Mouse (Mus musculus) neural tube, embryonic 12.5 days (tissue): ENCODE measurements around the gene Katnal1. TPM values are rescaled to one million over a fixed set of nuclear protein-coding genes. Genes with fewer than 3 reads are reported as not detected.

Source experiments
- ATAC-seq: fragments of 200-750 bp; cut with Nextera tagmentation; 2 replicates; pipeline ENCODE4 v1.8.0; 2017; ENCODE audit warnings: low read depth, mild to moderate bottlenecking, moderate TSS enrichment, moderate library complexity; ENCODE audit not compliant: low FRiP score
- H3K27ac ChIP-seq: fragments of 300-500 bp; sonication (generic); 2 replicates; pipeline ENCODE4 v1.5.1; 2016
- H3K27me3 ChIP-seq: fragments of 300-500 bp; sonication (generic); replicated peaks from 2 replicates; pipeline ENCODE4 v1.6.1; 2016; ENCODE audit warnings: mild to moderate bottlenecking
- H3K36me3 ChIP-seq: fragments of 300-500 bp; sonication (generic); 2 replicates; pipeline ENCODE4 v1.6.1; 2016; ENCODE audit warnings: mild to moderate bottlenecking
- H3K4me1 ChIP-seq: fragments of 300-500 bp; sonication (generic); 2 replicates; pipeline ENCODE4 v1.6.1; 2016
- H3K4me2 ChIP-seq: fragments of 300-500 bp; sonication (generic); replicated peaks from 2 replicates; pipeline ENCODE4 v1.6.1; 2016; ENCODE audit warnings: mild to moderate bottlenecking
- H3K4me3 ChIP-seq: fragments of 300-500 bp; sonication (generic); 2 replicates; pipeline ENCODE4 v1.5.1; 2016
- H3K9ac ChIP-seq: fragments of 300-500 bp; sonication (generic); 2 replicates; pipeline ENCODE4 v1.6.1; 2016; ENCODE audit warnings: mild to moderate bottlenecking
- H3K9me3 ChIP-seq: fragments of 300-500 bp; sonication (generic); 2 replicates; pipeline ENCODE4 v1.6.1; 2016; ENCODE audit warnings: mild to moderate bottlenecking
- WGBS: fragments of 180-500 bp; shearing (Covaris S2); methylation state at CpG from one replicate; pipeline ENCODE4 v1.1.7; 2016; 5-methylcytosine and 5-hydroxymethylcytosine counted together
- polyA plus RNA-seq: library from polyadenylated mRNA; unstranded; fragments of >200 nt; fragmentation: Nextera tagmentation; extraction: Ambion mirVana; gene quantifications from 2 replicates; pipeline ENCODE4 v1.2.1, GENCODE M21; 2016

Gene Katnal1
- polyA plus RNA-seq, 1 experiment from 2014 or later, result 36.6 TPM

GRCm38 (mm10) chr5:148965691-148966333 lies 36.7 kb upstream of the Katnal1 start:
- ATAC-seq, result no peak
- 38% methylated on average over 13 of the region's 13 CpGs for WGBS
- H3K4me1 ChIP-seq, result peaks cover 16% of the 10 kb centered on the region
- no peak overlapping the region for H3K4me3 ChIP-seq
- peak overlapping the region; percentile 20; the same call in 1 of the 2 replicates for H3K4me2 ChIP-seq
- no peaks in the 10 kb centered on the region for H3K27me3 ChIP-seq
- no peaks in the 10 kb centered on the region for H3K9me3 ChIP-seq
- H3K27ac ChIP-seq, result no peak overlapping the region
- no peak overlapping the region for H3K9ac ChIP-seq
- no peaks in the 10 kb centered on the region for H3K36me3 ChIP-seq

GRCm38 (mm10) chr5:148965089-148965591 lies 36.0 kb upstream of the Katnal1 start:
- Histone ChIP-seq H3K4me2 (no peak overlapping the region), H3K27ac (no peak overlapping the region), H3K4me3 (no peak overlapping the region), H3K36me3 (no peaks in the 10 kb centered on the region), H3K9ac (no peak overlapping the region), H3K9me3 (no peaks in the 10 kb centered on the region), H3K4me1 (peaks cover 17% of the 10 kb centered on the region), H3K27me3 (no peaks in the 10 kb centered on the region)
- ATAC-seq, result no peak
- WGBS, result 77% methylated on average over 15 of the region's 15 CpGs

DNA sequence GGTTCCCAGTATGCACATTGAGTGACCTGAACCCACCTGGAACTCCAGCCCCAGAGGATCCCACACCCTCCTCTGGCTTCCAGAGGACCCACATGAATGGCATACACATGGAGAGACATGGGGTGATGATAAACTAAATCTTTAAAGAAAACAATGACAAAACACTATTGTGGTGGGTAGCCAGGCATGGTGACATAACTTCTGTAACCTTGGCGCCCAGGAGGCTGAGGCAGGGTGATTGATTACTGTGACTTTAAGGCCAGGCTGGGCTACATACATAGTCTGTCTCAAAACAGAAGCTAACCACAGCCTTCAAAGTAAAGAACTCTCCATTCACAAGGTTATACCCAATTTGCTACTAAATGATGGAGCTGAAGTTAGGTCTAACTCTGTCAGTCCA lies 35.1 kb upstream of the Katnal1 start:
- Histone ChIP-seq H3K27me3 (no peaks in the 10 kb centered on the region), H3K4me3 (no peak overlapping the region), H3K4me1 (peaks cover 26% of the 10 kb centered on the region), H3K36me3 (no peaks in the 10 kb centered on the region), H3K27ac (no peak overlapping the region), H3K9me3 (no peaks in the 10 kb centered on the region), H3K4me2 (no peak overlapping the region), H3K9ac (no peak overlapping the region)
- ATAC-seq, result no peak
- WGBS, result 68% methylated on average over 1 of the region's 1 CpGs

DNA sequence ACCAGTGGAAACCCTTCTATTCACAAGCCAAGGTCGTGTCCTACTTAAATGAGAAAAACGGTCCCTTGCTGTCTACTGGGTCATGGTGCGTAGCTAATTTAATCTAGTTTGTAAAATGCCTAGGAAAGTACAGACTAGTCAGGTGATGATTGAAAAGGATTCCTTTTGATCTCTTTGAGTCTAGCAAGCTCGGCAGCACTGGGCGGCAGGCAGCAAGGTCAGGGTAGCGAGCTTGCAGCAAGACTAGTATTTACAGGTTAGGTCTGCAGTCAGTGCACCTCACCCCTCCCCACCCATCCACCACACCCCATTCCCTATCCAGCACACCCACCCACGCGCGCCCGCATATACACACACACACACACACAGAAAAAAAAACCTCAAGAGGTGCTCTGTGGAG lies 31.1 kb upstream of the Katnal1 start:
- Histone ChIP-seq H3K36me3 (no peaks in the 10 kb centered on the region), H3K9ac (no peak overlapping the region), H3K4me1 (peaks cover 16% of the 10 kb centered on the region), H3K27ac (no peak overlapping the region), H3K4me3 (no peak overlapping the region), H3K4me2 (peak overlapping the region; percentile 88), H3K27me3 (no peaks in the 10 kb centered on the region), H3K9me3 (no peaks in the 10 kb centered on the region)
- ATAC-seq, result 0 out of 2 replicates have a peak, but pooled peaks have one; percentile 16
- WGBS, result 56% methylated on average over 10 of the region's 10 CpGs

- Histone ChIP-seq H3K4me3 (peak overlapping the region; percentile 33), H3K27ac (no peak overlapping the region), H3K9me3 (no peaks in the 10 kb centered on the region), H3K9ac (peak overlapping the region; percentile 53; the same call in 1 of the 2 replicates), H3K27me3 (no peaks in the 10 kb centered on the region), H3K36me3 (no peaks in the 10 kb centered on the region), H3K4me1 (peaks cover 15% of the 10 kb centered on the region), H3K4me2 (peak overlapping the region; percentile 88)
- WGBS, result 2% methylated on average over 36 of the region's 39 CpGs
- peak; percentile 74; the same call in 1 of the 2 replicates for ATAC-seq
Measured at GRCm38 (mm10) chr5:148959068-148959990, 30.2 kb upstream of the Katnal1 start.

DNA sequence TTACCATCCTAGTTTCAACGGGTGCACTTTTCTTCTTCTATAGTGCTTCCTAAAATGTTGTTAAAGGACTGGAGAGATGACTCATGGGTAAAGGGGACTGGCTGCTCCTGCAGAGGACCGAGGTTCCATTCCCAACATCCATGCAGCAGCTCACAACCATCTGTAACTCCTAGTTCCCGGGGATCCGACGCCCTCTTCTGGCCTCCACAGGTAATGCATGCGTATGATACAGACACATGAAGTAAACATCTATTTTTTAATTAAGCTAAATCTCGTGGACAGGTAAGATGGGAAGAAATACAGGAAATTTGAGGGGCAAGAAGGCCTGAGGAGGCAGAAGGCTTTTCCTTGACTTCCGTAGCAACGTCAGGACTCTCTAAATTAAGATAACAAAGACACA lies 29.2 kb upstream of the Katnal1 start:
- H3K4me1 ChIP-seq, result peaks cover 15% of the 10 kb centered on the region
- no peak overlapping the region for H3K4me3 ChIP-seq
- ATAC-seq, result no peak
- no peak overlapping the region for H3K27ac ChIP-seq
- no peaks in the 10 kb centered on the region for H3K36me3 ChIP-seq
- WGBS, result 41% methylated on average over 9 of the region's 9 CpGs
- no peak overlapping the region for H3K9ac ChIP-seq
- no peaks in the 10 kb centered on the region for H3K27me3 ChIP-seq
- H3K9me3 ChIP-seq, result no peaks in the 10 kb centered on the region
- H3K4me2 ChIP-seq, result no peak overlapping the region

GRCm38 (mm10) chr5:148956898-148957535 lies 27.9 kb upstream of the Katnal1 start:
- Histone ChIP-seq H3K9me3 (no peaks in the 10 kb centered on the region), H3K36me3 (no peaks in the 10 kb centered on the region)
- 64% methylated on average over 9 of the region's 9 CpGs for WGBS

GRCm38 (mm10) chr5:148956091-148956490 lies 27.0 kb upstream of the Katnal1 start:
- Histone ChIP-seq H3K36me3 (no peaks in the 10 kb centered on the region), H3K27me3 (no peaks in the 10 kb centered on the region), H3K27ac (no peak overlapping the region), H3K4me3 (no peak overlapping the region), H3K4me1 (peaks cover 15% of the 10 kb centered on the region), H3K4me2 (no peak overlapping the region), H3K9me3 (no peaks in the 10 kb centered on the region), H3K9ac (no peak overlapping the region)
- no peak for ATAC-seq
- WGBS, result 77% methylated on average over 9 of the region's 9 CpGs

More at GRCm38 (mm10) chr5:148956898-148957535, 27.9 kb upstream of the Katnal1 start:
- Histone ChIP-seq H3K4me3 (no peak overlapping the region), H3K4me2 (no peak overlapping the region), H3K27me3 (no peaks in the 10 kb centered on the region), H3K4me1 (peaks cover 15% of the 10 kb centered on the region), H3K9ac (no peak overlapping the region), H3K27ac (no peak overlapping the region)
- no peak for ATAC-seq

DNA sequence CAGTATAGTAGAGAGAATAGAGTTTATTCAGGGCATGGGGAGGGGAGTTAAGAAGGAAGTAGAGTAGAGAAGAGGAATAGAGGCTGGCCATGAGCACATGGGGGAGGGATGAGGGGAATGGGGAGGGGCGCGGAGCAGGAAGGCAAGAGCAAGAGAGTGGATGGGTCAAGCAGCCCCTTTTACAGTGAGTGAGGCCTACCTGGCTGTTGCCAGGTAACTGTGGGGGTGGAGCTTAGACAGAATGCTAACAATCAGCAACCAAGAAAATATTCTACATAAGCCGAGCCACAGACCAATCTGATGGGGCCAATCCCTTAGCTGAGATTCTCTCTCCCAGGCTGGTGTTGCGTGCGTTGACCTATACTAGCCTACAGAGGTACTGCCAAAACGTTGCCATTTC lies 26.5 kb upstream of the Katnal1 start:
- Histone ChIP-seq H3K4me3 (no peak overlapping the region), H3K4me2 (no peak overlapping the region), H3K9ac (no peak overlapping the region), H3K9me3 (no peaks in the 10 kb centered on the region), H3K27ac (no peak overlapping the region), H3K4me1 (peaks cover 15% of the 10 kb centered on the region), H3K27me3 (no peaks in the 10 kb centered on the region), H3K36me3 (no peaks in the 10 kb centered on the region)
- ATAC-seq, result no peak
- WGBS, result 95% methylated on average over 6 of the region's 6 CpGs

DNA sequence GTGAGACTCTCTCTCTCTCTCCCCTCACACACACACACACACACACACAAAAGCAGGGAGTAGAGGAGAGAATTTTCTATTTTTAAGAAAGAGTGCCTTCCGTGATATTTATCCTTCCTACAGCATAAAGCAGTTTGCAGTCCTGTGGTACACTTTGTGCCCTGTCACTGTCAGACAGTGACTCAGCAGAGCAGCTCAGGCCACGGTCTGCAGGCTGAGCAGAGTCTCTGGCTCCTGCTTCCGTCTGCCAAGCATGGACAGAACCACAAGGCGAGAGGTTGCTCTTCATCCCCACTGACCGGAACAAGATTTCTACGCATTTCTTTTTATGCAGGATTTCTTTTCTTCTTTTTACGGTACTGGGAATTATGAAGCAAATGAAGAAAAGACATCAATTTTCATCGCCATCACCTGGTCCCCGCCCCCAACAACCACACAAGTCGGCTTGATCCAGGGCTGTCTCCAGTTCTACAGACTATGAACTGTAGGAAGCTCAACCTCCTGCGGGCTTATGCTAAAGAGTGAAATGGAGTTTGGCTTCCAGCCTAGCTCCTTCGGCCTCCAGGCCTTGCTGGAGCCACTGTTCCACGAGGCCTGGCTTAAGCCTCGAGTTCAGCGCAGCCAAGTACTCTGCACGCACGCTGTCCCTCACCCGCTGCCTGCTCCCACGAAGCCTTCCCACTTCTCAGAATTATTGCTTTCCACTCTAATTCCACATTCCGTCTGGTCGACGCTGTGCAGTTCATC lies 25.4 kb upstream of the Katnal1 start:
- WGBS, result 80% methylated on average over 22 of the region's 22 CpGs
- H3K4me2 ChIP-seq, result no peak overlapping the region
- H3K36me3 ChIP-seq, result no peaks in the 10 kb centered on the region
- no peak for ATAC-seq
- H3K9ac ChIP-seq, result no peak overlapping the region
- H3K9me3 ChIP-seq, result no peaks in the 10 kb centered on the region
- peaks cover 7% of the 10 kb centered on the region for H3K4me1 ChIP-seq
- H3K27me3 ChIP-seq, result no peaks in the 10 kb centered on the region
- H3K4me3 ChIP-seq, result no peak overlapping the region
- no peak overlapping the region for H3K27ac ChIP-seq

DNA sequence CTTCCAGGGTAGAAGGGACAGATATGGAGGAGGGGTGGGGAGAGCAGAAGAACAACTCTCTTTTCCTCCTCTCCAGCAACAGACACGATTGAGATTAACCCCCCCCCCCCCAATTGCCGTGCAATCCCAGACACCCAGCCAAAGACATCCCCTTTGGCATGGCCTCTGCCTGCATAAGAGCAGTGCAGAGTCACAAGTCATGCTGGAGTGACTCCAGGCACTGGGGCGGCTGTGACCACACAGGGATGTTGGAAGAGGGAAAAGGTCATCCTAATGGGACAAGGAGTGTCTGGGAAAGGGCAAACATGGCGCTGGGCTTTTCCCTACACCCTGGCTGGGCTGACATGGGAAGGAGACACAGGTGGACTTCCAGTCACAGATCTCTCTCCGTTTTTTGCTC lies 24.0 kb upstream of the Katnal1 start:
- Histone ChIP-seq H3K9ac (no peak overlapping the region), H3K36me3 (no peaks in the 10 kb centered on the region), H3K4me3 (no peak overlapping the region), H3K27me3 (no peaks in the 10 kb centered on the region), H3K9me3 (no peaks in the 10 kb centered on the region), H3K27ac (no peak overlapping the region), H3K4me2 (no peak overlapping the region), H3K4me1 (no peaks in the 10 kb centered on the region)
- ATAC-seq, result no peak
- WGBS, result 81% methylated on average over 5 of the region's 5 CpGs
